Mouse (Mus musculus): ENCODE data around the gene Gm17175. TPM values are rescaled to one million over a fixed set of nuclear protein-coding genes. Genes with fewer than 3 reads are reported as not detected.
"Not testable (repeated sequence)": the region's sequence is repeated elsewhere in the genome, so short reads cannot be mapped to it uniquely, and the experiment has no call there.

Gm17175 gene
- total RNA-seq (2015) (not detected in 2 replicates), total RNA-seq (2017) (not detected in 2 replicates)

DNA sequence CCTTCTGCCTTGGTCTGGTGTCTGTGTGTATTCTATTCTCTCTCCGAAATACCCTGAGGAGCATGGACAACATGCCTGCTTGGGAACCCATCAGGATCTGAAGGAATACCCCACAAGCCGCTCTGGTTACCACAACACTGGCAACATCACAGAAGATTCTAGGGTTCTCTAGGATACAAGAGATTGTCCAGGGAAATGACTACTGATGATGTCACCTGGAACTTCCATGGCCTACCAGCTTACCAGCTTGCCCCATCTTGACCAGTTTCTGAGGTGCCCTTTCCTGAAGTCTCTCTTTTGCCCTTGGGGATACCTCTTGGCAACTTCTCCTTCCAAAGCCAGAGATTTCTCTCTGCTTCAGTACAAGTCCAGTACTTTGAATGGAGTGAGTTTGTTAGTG is at the start of gene Gm17175:
Gene Gm17175 (minus strand): TSS at position 101 of the 400 bp plus-strand sequence.
- ATAC-seq (replicated peaks; ENCODE audit: poor library complexity), result not testable (repeated sequence)

DNA sequence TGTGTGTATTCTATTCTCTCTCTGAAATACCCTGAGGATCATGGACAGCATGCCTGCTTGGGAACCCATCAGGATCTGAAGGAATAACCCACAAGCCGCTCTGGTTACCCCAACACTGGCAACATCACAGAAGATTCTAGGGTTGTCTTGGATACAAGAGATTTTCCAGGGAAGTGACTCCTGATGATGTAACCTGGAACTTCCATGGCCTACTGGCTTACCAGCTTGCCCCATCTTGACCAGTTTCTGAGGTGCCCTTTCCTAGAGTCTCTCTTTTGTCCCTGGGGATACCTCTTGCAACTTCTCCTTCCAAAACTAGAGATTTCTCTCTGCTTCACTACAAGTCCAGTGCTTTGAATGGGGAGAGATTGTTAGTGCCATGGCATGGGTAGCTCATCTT is 37.3 kb upstream of the Gm17175 start, which contains the start of gene Gm17078:
Gene Gm17078 (minus strand): TSS at position 101 of the 400 bp plus-strand sequence.
- no peak for ATAC-seq (replicated peaks; ENCODE audit: poor library complexity)

DNA sequence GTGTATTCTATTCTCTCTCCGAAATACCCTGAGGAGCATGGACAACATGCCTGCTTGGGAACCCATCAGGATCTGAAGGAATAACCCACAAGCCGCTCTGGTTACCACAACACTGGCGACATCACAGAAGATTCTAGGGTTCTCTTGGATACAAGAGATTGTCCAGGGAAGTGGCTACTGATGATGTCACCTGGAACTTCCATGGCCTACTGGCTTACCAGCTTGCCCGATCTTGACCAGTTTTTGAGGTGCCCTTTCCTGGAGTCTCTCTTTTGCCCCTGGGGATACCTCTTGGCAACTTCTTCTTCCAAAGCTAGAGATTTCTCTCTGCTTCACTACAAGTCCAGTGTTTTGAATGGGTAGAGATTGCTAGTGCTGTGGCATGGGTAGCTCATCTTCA is 18.2 kb upstream of the Gm17175 start, which contains the start of gene Gm17174:
Gene Gm17174 (minus strand): TSS at position 101 of the 400 bp plus-strand sequence.
- ATAC-seq (replicated peaks; ENCODE audit: poor library complexity), result not testable (repeated sequence)

- no peak for ATAC-seq (replicated peaks; ENCODE audit: poor library complexity)
Observed at GRCm38 (mm10) chr14:51552490-51552889, 21.4 kb downstream of the Gm17175 start, which contains the start of gene Gm5622. Gm5622 (plus strand) TSS chr14:51552790.

Other genes with a start within 250 kb of the Gm17175 start
- gene Gm7247, start 212.3 kb downstream of the Gm17175 start, total RNA-seq (2015), result not detected in 2 replicates
- not detected in 2 replicates for gene Gm7247, start 212.3 kb downstream of the Gm17175 start, total RNA-seq (2017)
- gene Vmn2r88, start 163.2 kb downstream of the Gm17175 start, total RNA-seq (2015), result not detected in 2 replicates
- gene Vmn2r88, start 163.2 kb downstream of the Gm17175 start, total RNA-seq (2017), result not detected in 2 replicates
- gene Vmn2r89, start 122.2 kb downstream of the Gm17175 start, total RNA-seq (2015), result not detected in 2 replicates
- gene Vmn2r89, start 122.2 kb downstream of the Gm17175 start, total RNA-seq (2017), result not detected in 2 replicates
- not detected in 2 replicates for gene Gm5622, start 21.3 kb downstream of the Gm17175 start, total RNA-seq (2015)
- not detected in 2 replicates for gene Gm5622, start 21.3 kb downstream of the Gm17175 start, total RNA-seq (2017)
- not detected in 2 replicates for gene Gm17174, start 18.1 kb upstream of the Gm17175 start, total RNA-seq (2015)
- not detected in 2 replicates for gene Gm17174, start 18.1 kb upstream of the Gm17175 start, total RNA-seq (2017)
- gene Gm17078, start 37.2 kb upstream of the Gm17175 start, total RNA-seq (2015), result not detected in 2 replicates
- not detected in 2 replicates for gene Gm17078, start 37.2 kb upstream of the Gm17175 start, total RNA-seq (2017)
- gene Gm4181, start 61.6 kb upstream of the Gm17175 start, total RNA-seq (2015), result not detected in 2 replicates
- not detected in 2 replicates for gene Gm4181, start 61.6 kb upstream of the Gm17175 start, total RNA-seq (2017)
- not detected in 2 replicates for gene Gm17079, start 121.4 kb upstream of the Gm17175 start, total RNA-seq (2015)
- not detected in 2 replicates for gene Gm17079, start 121.4 kb upstream of the Gm17175 start, total RNA-seq (2017)
- gene Gm5800, start 143.1 kb upstream of the Gm17175 start, total RNA-seq (2015), result not detected in 2 replicates
- not detected in 2 replicates for gene Gm5800, start 143.1 kb upstream of the Gm17175 start, total RNA-seq (2017)
- gene Ang4, start 199.5 kb upstream of the Gm17175 start, total RNA-seq (2015), result not detected in 2 replicates
- not detected in 2 replicates for gene Ang4, start 199.5 kb upstream of the Gm17175 start, total RNA-seq (2017)
- gene AY358078, start 226.0 kb upstream of the Gm17175 start, total RNA-seq (2015), result not detected in 2 replicates
- not detected in 2 replicates for gene AY358078, start 226.0 kb upstream of the Gm17175 start, total RNA-seq (2017)